Mouse (Mus musculus): ENCODE results near the gene Gm9758.
"Not testable (repeated sequence)": the region's sequence is repeated elsewhere in the genome, so short reads cannot be mapped to it uniquely, and the experiment has no call there.

DNA sequence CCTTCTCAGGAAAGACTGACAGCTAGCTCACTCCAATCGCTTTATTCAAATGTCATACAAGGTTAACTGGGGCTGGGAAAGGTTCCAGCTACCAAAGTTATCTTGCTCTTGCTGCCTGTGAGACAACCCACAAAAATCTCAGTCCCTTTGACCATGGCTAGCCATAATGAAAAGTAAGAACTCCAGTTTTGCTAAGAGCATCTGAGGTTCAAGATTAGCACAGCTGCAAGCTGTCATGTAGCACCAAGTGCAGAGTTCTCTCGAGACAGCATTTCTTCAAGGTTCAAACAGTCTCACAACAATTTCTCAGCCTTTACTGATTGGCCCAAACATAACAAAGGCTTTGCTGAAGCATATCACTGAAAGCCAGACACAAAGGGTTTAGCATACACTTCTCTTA is 29.4 kb downstream of the Gm9758 start:
- not testable (repeated sequence) for TF ChIP-seq CTCF, EP300 (IDR thresholded peaks at IDR 0.05; ENCODE audit: low read depth)
